Mouse (Mus musculus) hindbrain, embryonic 16.5 days (tissue): ENCODE data around the gene 4933409G03Rik. TPM values are rescaled to one million over a fixed set of nuclear protein-coding genes. Genes with fewer than 3 reads are reported as not detected.

Experiments used
- polyA plus RNA-seq: library from polyadenylated mRNA; unstranded; fragments of >200 nt; fragmentation: Nextera tagmentation; extraction: Ambion mirVana; gene quantifications from 2 replicates; pipeline ENCODE4 v1.2.1, GENCODE M21; 2015

4933409G03Rik gene
- polyA plus RNA-seq, 1 experiment from 2014 or later, result not detected

Other genes with a start within 250 kb of the 4933409G03Rik start
- gene Stk39, start 110.1 kb upstream of the 4933409G03Rik start, polyA plus RNA-seq, result 25.1 and 30.3 TPM in 2 replicates
- gene 4932414N04Rik, start 74.1 kb downstream of the 4933409G03Rik start, polyA plus RNA-seq, result not detected in 2 replicates